Mouse (Mus musculus) forebrain, postnatal 0 days (tissue): ENCODE measurements around the gene Clec16a. TPM values are rescaled to one million over a fixed set of nuclear protein-coding genes. Genes with fewer than 3 reads are reported as not detected.

ENCODE experiments used
- ATAC-seq: fragments of 200-750 bp; cut with Nextera tagmentation; 2 replicates; pipeline ENCODE4 v1.8.0; 2017; ENCODE audit warnings: mild to moderate bottlenecking, moderate library complexity
- DNase-seq: peaks from one replicate; pipeline ENCODE4 v3.0.0-alpha.2; 2015
- H3K27ac ChIP-seq: fragments of 300-500 bp; sonication (generic); 2 replicates; pipeline ENCODE4 v1.5.1; 2014; ENCODE audit warnings: low read depth, mild to moderate bottlenecking, antibody characterized with exemption, low read length, moderate library complexity, mixed read lengths
- H3K27me3 ChIP-seq: fragments of 300-500 bp; sonication (generic); 2 replicates; pipeline ENCODE4 v1.6.1; 2014; ENCODE audit warnings: mild to moderate bottlenecking, low read length, mixed read lengths; ENCODE audit not compliant: insufficient read depth
- H3K36me3 ChIP-seq: fragments of 300-500 bp; sonication (generic); 2 replicates; pipeline ENCODE4 v1.6.1; 2014; ENCODE audit warnings: mild to moderate bottlenecking, moderate library complexity; ENCODE audit not compliant: insufficient read depth
- H3K4me1 ChIP-seq: fragments of 300-500 bp; sonication (generic); 2 replicates; pipeline ENCODE4 v1.6.1; 2014; ENCODE audit warnings: antibody characterized with exemption; ENCODE audit not compliant: insufficient read depth
- H3K4me2 ChIP-seq: fragments of 300-500 bp; sonication (generic); 2 replicates; pipeline ENCODE4 v1.6.1; 2014; ENCODE audit warnings: low read depth, mild to moderate bottlenecking, moderate library complexity
- H3K4me3 ChIP-seq: fragments of 300-500 bp; sonication (generic); 2 replicates; pipeline ENCODE4 v1.5.1; 2014; ENCODE audit warnings: low read depth, low read length, mixed read lengths
- H3K9ac ChIP-seq: fragments of 300-500 bp; sonication (generic); 2 replicates; pipeline ENCODE4 v1.6.1; 2014; ENCODE audit warnings: mild to moderate bottlenecking
- H3K9me3 ChIP-seq: fragments of 300-500 bp; sonication (generic); 2 replicates; pipeline ENCODE4 v1.6.1; 2016; ENCODE audit warnings: low read length
- CTCF ChIP-seq: sonication (generic); IDR thresholded peaks from 2 replicates; pipeline ENCODE4 v1.5.1; 2016; ENCODE audit warnings: antibody characterized with exemption, control low read depth, low read depth
- WGBS: fragments of 180-500 bp; shearing (Covaris S2); extraction: QIAGEN DNeasy Blood & Tissue Kit; methylation state at CpG from one replicate; pipeline ENCODE4 v1.1.7; 2014; 5-methylcytosine and 5-hydroxymethylcytosine counted together
- polyA plus RNA-seq: library from polyadenylated mRNA; unstranded; fragments of >200 nt; fragmentation: Nextera tagmentation; extraction: Ambion mirVana; gene quantifications from 2 replicates; pipeline ENCODE4 v1.2.1, GENCODE M21; 2015
- total RNA-seq: library from RNA; depleted of rRNA; stranded (reverse); fragments of >200 nt; gene quantifications from 2 replicates; pipeline ENCODE4 v1.2.3, GENCODE M21; 2014

Clec16a gene
- total and polyA plus RNA-seq, 2 experiments from 2014 or later, result 52.3 to 65.8 TPM

DNA sequence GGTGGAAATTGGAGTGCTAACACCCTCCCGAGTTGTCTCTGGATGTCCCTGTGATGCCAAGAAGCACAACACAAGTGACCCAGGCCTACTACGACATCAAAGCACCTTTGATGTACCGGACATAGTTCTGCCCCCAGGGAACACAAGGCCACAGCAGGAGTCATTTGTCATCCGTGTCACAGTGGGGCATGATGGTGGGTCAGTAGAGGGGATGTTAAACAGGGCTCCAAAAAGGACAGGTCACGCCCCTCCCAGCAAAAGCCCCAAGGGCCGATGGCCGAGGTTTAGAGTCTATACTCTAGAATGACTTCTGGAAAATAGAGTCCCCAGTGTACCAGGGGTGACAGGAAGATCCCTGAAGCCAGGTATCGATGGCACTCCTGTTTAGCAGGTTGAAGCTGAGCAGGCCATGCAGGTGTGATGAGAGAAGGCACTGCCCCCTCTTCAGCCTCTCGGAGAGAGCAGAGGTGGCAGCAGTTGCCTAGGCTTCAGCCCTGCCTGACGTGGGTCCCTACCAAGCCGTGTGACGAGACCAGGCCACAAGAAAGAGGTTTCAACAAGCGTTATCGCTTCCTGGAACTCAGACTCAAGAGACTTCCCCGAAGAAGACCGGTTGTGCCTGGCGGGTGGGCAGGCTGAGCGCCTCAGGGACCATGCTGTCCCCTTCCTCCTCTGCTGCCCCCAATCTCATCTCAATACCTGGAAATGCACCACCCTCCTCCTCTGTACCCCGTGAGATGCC lies 226.8 kb downstream of the Clec16a start:
- no peaks in the 10 kb centered on the region for H3K9me3 ChIP-seq
- H3K27ac ChIP-seq, result no peak overlapping the region
- DNase-seq (no peak), ATAC-seq (no peak)
- no peaks in the 10 kb centered on the region for H3K4me1 ChIP-seq
- H3K9ac ChIP-seq, result no peak overlapping the region
- no peak overlapping the region for H3K4me2 ChIP-seq
- no peaks in the 10 kb centered on the region for H3K36me3 ChIP-seq
- WGBS, result 78% methylated on average over 19 of the region's 19 CpGs
- no peak for TF ChIP-seq CTCF
- H3K27me3 ChIP-seq, result no peaks in the 10 kb centered on the region
- no peak overlapping the region for H3K4me3 ChIP-seq

GRCm38 (mm10) chr16:10773543-10773942 lies 228.4 kb downstream of the Clec16a start:
- H3K27ac ChIP-seq, result no peak overlapping the region
- H3K4me1 ChIP-seq, result no peaks in the 10 kb centered on the region
- no peak overlapping the region for H3K4me2 ChIP-seq
- no peaks in the 10 kb centered on the region for H3K27me3 ChIP-seq
- TF ChIP-seq CTCF, result no peak
- H3K4me3 ChIP-seq, result no peak overlapping the region
- DNase-seq (no peak), ATAC-seq (no peak)
- no peaks in the 10 kb centered on the region for H3K36me3 ChIP-seq
- no peaks in the 10 kb centered on the region for H3K9me3 ChIP-seq
- 89% methylated on average over 8 of the region's 8 CpGs for WGBS
- H3K9ac ChIP-seq, result no peak overlapping the region

DNA sequence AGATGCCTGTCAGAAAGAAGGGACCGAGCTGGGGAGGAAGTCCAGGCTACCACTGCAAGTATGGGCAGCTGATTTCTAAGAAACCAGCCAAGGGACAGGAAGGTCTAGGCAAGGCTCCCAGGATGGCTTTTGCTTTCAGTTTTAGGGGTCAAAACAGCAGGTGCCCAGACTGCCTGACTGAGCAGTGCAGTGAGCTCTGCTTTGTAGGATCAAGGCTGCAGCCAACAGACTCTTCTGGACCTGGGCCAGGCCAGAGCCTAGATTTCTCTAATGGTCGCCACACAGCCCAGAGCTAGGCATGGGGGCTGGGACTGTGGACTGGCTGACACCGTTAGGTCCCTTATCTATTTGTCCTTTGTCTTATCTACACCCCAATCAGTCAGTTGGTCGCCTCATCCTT lies 229.6 kb downstream of the Clec16a start:
- Histone ChIP-seq H3K4me3 (no peak overlapping the region), H3K4me2 (no peak overlapping the region), H3K4me1 (no peaks in the 10 kb centered on the region), H3K27me3 (no peaks in the 10 kb centered on the region), H3K9me3 (no peaks in the 10 kb centered on the region), H3K36me3 (no peaks in the 10 kb centered on the region), H3K27ac (no peak overlapping the region), H3K9ac (no peak overlapping the region)
- DNase-seq (no peak), ATAC-seq (no peak)
- 66% methylated on average over 4 of the region's 4 CpGs for WGBS
- no peak for TF ChIP-seq CTCF

- Histone ChIP-seq H3K9ac (no peak overlapping the region), H3K4me1 (no peaks in the 10 kb centered on the region), H3K36me3 (no peaks in the 10 kb centered on the region), H3K4me3 (no peak overlapping the region), H3K9me3 (no peaks in the 10 kb centered on the region), H3K27me3 (no peaks in the 10 kb centered on the region), H3K4me2 (no peak overlapping the region), H3K27ac (no peak overlapping the region)
- no peak for TF ChIP-seq CTCF
- 67% methylated on average over 7 of the region's 7 CpGs for WGBS
- no peak for ATAC-seq
- DNase-seq, result no peak
Measured at GRCm38 (mm10) chr16:10776322-10776721, 231.2 kb downstream of the Clec16a start.

- H3K27me3 ChIP-seq, result no peaks in the 10 kb centered on the region
- H3K27ac ChIP-seq, result no peak overlapping the region
- no peak overlapping the region for H3K4me3 ChIP-seq
- 66% methylated on average over 5 of the region's 5 CpGs for WGBS
- H3K9me3 ChIP-seq, result no peaks in the 10 kb centered on the region
- no peaks in the 10 kb centered on the region for H3K4me1 ChIP-seq
- TF ChIP-seq CTCF, result no peak
- no peaks in the 10 kb centered on the region for H3K36me3 ChIP-seq
- no peak for DNase-seq
- no peak overlapping the region for H3K9ac ChIP-seq
- ATAC-seq, result no peak
- H3K4me2 ChIP-seq, result no peak overlapping the region
Measured at GRCm38 (mm10) chr16:10777579-10778160, 232.5 kb downstream of the Clec16a start.

DNA sequence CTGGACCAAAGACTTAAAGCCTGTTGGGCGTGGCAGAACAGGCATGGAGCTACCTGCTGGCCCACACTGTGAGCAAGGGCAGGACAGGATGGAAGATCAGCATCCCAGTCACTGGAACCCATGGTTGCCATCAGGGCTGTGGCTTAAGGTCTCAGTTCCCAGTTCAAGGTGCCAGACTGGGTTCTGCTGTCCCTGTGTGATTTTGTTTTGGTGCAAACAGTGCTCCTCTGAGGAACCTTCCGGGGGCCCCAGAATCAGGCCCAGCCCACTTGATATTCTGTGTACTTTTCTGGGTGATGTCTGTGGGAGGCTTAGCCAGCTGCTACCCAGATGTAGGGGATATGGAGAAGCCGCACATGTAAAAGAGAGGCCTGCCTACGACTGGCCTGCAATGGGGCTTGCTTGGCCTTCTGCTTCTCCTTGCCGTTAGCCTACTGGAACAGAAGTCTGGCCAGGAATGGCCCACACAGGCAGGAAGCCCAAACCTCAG lies 235.5 kb downstream of the Clec16a start:
- Histone ChIP-seq H3K27ac (no peak overlapping the region), H3K4me3 (no peak overlapping the region), H3K4me1 (no peaks in the 10 kb centered on the region), H3K36me3 (no peaks in the 10 kb centered on the region), H3K9me3 (no peaks in the 10 kb centered on the region), H3K4me2 (no peak overlapping the region), H3K27me3 (peaks cover 5% of the 10 kb centered on the region; the same call in 1 of the 2 replicates), H3K9ac (no peak overlapping the region)
- ATAC-seq (no peak), DNase-seq (no peak)
- no peak for TF ChIP-seq CTCF
- 83% methylated on average over 5 of the region's 5 CpGs for WGBS

GRCm38 (mm10) chr16:10781862-10782371 lies 236.8 kb downstream of the Clec16a start:
- 44% methylated on average over 9 of the region's 9 CpGs for WGBS
- H3K4me2 ChIP-seq, result no peak overlapping the region

More at GRCm38 (mm10) chr16:10781862-10782371, 236.8 kb downstream of the Clec16a start:
- H3K4me3 ChIP-seq, result no peak overlapping the region
- H3K36me3 ChIP-seq, result no peaks in the 10 kb centered on the region
- H3K9ac ChIP-seq, result no peak overlapping the region
- DNase-seq (no peak), ATAC-seq (no peak)
- peaks cover 5% of the 10 kb centered on the region; the same call in 1 of the 2 replicates for H3K27me3 ChIP-seq
- no peaks in the 10 kb centered on the region for H3K9me3 ChIP-seq
- H3K27ac ChIP-seq, result no peak overlapping the region
- no peak for TF ChIP-seq CTCF
- no peaks in the 10 kb centered on the region for H3K4me1 ChIP-seq
